Mouse (Mus musculus) embryonic fibroblast, embryonic 13.5 days (primary cell): Measurements from ENCODE around the gene Trank1.

Experiments used
- CTCF ChIP-seq: IDR thresholded peaks from 2 replicates; pipeline ENCODE4 v1.5.1; 2011; ENCODE audit warnings: mild to moderate bottlenecking, control low read depth, low read length, moderate library complexity, borderline replicate concordance; ENCODE audit not compliant: insufficient read depth
- POLR2A ChIP-seq: IDR thresholded peaks from 2 replicates; pipeline ENCODE4 v1.6.1; 2011; ENCODE audit warnings: low read depth, mild to moderate bottlenecking, control low read depth, low read length, moderate library complexity

GRCm38 (mm10) chr9:111421862-111422261, 110.3 kb downstream of the Trank1 start:
- TF ChIP-seq CTCF (no peak), POLR2A (no peak)
